Mouse (Mus musculus) testis, adult 2 months (tissue): ENCODE results near the gene Fsd1. TPM values are rescaled to one million over a fixed set of nuclear protein-coding genes. Genes with fewer than 3 reads are reported as not detected.

ENCODE experiments used
- H3K27ac ChIP-seq: fragments of 200-500 bp; 2 replicates; pipeline ENCODE4 v1.5.1; 2012; ENCODE audit warnings: low read depth, low read length; ENCODE audit not compliant: control insufficient read depth, insufficient read depth
- H3K27me3 ChIP-seq: fragments of 200-500 bp; 2 replicates; pipeline ENCODE4 v1.6.1; 2012; ENCODE audit warnings: mild to moderate bottlenecking, low read length, moderate library complexity; ENCODE audit not compliant: control insufficient read depth, insufficient read depth
- H3K36me3 ChIP-seq: fragments of 200-500 bp; 2 replicates; pipeline ENCODE4 v1.6.1; 2012; ENCODE audit warnings: mild to moderate bottlenecking, low read length; ENCODE audit not compliant: control insufficient read depth, insufficient read depth
- H3K4me1 ChIP-seq: fragments of 200-500 bp; 2 replicates; pipeline ENCODE4 v1.6.1; 2012; ENCODE audit warnings: low read length; ENCODE audit not compliant: control insufficient read depth, insufficient read depth
- H3K4me3 ChIP-seq: fragments of 200-500 bp; 2 replicates; pipeline ENCODE4 v1.5.1; 2012; ENCODE audit warnings: low read depth, mild to moderate bottlenecking, low read length, moderate library complexity, mixed read lengths; ENCODE audit not compliant: control insufficient read depth
- CTCF ChIP-seq: fragments of 200-500 bp; IDR thresholded peaks from 2 replicates; pipeline ENCODE4 v1.5.1; 2012; ENCODE audit warnings: low read depth, mild to moderate bottlenecking, inconsistent platforms, low read length, moderate library complexity; ENCODE audit not compliant: control insufficient read depth, insufficient read depth, insufficient replicate concordance
- POLR2A ChIP-seq: fragments of 200-500 bp; IDR thresholded peaks from 2 replicates; pipeline ENCODE4 v1.6.1; 2012; ENCODE audit warnings: low read depth, mild to moderate bottlenecking, inconsistent platforms, low read length, moderate library complexity; ENCODE audit not compliant: control insufficient read depth
- polyA plus RNA-seq: library from polyadenylated mRNA; depleted of rRNA; stranded (reverse); fragments of >200 nt; gene quantifications from 2 replicates; pipeline ENCODE4 v1.2.3, GENCODE M21; 2012

Gene Fsd1
- polyA plus RNA-seq, 1 experiment: 2.4 TPM

DNA sequence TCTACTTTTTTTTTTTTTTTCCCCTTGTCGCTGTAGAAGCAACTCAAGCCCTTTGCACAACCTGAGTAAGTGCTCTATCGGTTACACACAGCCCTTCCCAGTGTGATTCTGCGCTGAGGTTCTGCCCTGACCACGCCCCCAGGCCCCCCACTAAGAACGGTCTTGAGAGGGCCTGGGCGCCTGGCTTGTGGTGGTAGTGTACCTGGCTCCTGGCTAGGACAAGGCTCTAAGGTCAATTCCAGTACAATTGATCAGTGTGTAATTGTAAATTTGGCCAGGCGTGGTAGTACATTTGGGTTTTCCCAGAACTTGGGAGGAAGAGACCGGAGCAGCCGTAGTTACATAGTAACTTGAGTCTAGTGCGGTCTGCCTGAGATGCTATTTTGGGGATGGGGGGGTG lies 20.6 kb downstream of the Fsd1 start:
- Histone ChIP-seq H3K4me1 (peaks cover 36% of the 10 kb centered on the region), H3K4me3 (no peak overlapping the region), H3K27me3 (no peaks in the 10 kb centered on the region), H3K36me3 (no peaks in the 10 kb centered on the region), H3K27ac (0 out of 2 replicates have a peak overlapping the region, but pooled peaks have one; percentile 10)
- TF ChIP-seq CTCF (no peak), POLR2A (no peak)

DNA sequence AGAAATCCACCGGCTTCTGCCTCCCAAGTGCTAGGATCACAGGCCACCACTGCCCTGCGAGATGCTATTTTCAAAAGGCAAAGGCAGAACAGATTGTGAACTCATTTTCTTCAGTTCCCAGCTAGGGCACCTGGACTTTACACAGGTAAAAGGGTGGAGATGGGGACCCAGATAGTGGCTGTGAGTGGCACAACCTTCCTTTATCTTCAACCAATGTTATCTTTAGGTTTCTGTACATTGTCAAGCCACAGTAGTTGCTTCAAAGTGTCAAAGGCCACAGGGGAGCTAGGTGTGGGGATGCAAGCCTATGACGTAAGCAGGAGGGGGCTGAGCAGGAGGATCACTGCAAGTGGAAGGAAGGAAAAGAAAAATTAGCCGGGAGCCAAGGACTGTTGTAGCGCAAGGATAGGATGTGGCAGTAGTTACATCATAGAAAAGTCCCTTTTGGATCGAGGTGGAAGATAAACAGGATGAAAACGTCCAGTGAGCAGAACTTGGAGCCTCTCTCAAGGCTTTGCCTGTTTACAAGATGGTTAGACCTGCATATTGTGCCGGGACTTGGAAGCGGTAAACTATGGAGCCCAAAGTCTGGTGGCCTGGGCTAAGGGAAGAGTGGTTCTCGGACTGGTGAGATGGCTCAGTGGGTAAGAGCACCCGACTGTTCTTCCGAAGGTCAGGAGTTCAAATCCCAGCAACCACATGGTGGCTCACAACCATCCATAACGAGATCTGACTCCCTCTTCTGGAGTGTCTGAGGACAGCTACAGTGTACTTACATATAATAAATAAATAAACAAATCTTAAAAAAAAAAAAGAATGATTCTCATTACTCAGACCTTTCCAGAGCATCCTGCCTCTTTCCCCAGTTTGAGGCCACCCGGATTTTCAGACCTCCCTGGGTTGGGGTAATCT lies 21.4 kb downstream of the Fsd1 start:
- Histone ChIP-seq H3K4me1 (peaks cover 36% of the 10 kb centered on the region), H3K4me3 (peak overlapping the region; percentile 59), H3K27me3 (no peaks in the 10 kb centered on the region), H3K27ac (peak overlapping the region; percentile 65), H3K36me3 (no peaks in the 10 kb centered on the region)
- TF ChIP-seq CTCF (no peak), POLR2A (no peak)

DNA sequence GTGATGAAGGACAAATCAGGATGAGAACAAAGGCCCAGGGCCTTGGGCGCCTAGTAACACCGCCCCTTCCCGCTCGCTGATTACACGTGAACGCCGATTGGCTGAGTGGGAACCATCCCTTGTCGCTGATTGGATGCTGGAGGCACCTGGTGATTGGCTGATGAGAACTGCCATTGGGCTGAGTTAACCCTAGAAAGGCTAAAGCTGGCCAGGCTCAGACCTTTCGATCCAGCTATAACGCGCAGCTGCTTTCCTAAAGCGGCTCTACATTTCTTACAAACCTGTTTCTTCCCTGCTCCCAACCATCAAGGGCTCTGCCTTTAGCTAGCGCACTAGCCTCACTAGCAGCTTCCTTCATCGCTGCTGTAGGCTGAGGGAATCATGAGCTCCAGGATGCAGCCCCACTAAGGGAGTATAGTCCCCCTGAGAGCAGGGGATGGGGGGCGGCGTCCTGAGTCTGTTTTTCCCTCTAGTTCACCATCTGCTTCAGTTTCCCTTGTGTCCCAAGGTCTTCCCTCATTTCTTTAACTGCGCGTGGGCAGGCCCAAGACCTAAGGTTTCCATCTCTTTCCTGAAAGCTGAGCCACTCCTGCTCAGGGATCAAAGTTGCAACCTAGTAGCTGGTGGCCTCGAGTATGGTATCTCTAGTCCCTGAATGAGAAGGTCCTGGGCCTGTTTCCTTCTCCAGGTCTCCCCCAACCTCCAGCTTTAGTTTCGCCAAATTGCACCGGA lies 22.2 kb downstream of the Fsd1 start:
- TF ChIP-seq POLR2A (peak; percentile 48; the same call in 1 of the 2 replicates), CTCF (no peak)
- Histone ChIP-seq H3K27ac (peak overlapping the region; percentile 79), H3K4me1 (peaks cover 36% of the 10 kb centered on the region), H3K4me3 (peak overlapping the region; percentile 82), H3K36me3 (no peaks in the 10 kb centered on the region), H3K27me3 (no peaks in the 10 kb centered on the region)

DNA sequence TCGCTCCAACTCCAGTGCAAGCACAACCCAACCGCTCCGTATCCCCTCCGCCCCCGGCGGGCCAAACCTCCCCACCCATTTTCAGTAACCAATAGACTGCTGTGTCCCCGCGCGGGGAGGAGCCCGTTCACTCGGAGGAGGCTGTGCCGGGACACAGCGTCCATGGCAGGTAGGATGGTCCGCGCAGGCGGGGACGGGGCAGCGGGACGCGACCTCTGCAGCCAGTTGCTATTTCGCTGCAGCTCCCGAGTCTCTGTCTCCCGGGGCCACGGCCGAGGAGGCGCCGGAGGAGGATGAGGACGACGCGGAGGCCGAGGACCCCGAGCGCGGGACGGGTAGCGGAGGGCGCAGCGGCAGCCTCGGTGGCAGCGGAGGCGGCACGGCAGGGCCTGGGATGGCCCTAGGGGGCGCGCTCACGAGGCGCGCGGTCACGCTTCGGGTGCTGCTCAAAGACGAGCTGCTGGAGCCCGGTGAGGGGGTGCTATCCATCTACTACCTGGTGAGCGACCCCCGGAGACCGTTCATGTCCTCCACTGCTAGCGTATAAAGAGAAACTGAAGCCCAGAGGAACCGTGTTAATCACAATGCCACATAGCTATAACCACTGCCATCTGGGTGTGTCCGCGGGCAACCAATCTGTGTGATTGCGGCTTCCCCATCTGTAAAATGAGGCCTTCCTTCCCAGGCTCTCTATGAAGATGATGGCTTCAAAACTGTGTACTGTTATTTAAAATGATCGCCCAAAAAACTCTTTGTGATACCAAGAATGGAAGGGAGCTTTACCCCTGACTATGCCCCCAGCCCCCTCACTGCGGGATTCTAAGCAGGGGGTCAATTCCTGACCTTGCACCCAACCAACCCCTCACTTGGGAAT lies 23.0 kb downstream of the Fsd1 start:
- H3K36me3 ChIP-seq: no peaks in the 10 kb centered on the region
- TF ChIP-seq POLR2A: peak; percentile 66
- no peak for TF ChIP-seq CTCF
- H3K27ac ChIP-seq: peak overlapping the region; percentile 79; the same call in 1 of the 2 replicates
- peak overlapping the region; percentile 82 for H3K4me3 ChIP-seq
- peaks cover 36% of the 10 kb centered on the region for H3K4me1 ChIP-seq
- no peaks in the 10 kb centered on the region for H3K27me3 ChIP-seq

DNA sequence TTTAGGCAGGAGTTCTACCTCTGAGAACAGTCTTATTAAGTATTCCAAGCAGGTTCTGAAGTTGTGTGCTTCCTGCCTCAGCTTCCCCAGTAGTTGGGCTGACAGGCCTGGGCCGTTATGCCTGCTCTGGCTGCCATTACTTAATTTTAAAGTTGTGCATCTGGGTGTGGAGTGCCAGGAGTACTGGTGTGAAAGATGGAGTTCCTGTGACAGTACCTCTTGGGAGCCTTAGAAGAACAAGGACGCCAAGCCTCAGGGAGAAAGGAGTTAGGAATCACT lies 23.6 kb downstream of the Fsd1 start:
- Histone ChIP-seq H3K4me1 (peaks cover 36% of the 10 kb centered on the region), H3K27ac (no peak overlapping the region), H3K4me3 (no peak overlapping the region), H3K36me3 (no peaks in the 10 kb centered on the region), H3K27me3 (no peaks in the 10 kb centered on the region)
- TF ChIP-seq POLR2A (no peak), CTCF (no peak)

DNA sequence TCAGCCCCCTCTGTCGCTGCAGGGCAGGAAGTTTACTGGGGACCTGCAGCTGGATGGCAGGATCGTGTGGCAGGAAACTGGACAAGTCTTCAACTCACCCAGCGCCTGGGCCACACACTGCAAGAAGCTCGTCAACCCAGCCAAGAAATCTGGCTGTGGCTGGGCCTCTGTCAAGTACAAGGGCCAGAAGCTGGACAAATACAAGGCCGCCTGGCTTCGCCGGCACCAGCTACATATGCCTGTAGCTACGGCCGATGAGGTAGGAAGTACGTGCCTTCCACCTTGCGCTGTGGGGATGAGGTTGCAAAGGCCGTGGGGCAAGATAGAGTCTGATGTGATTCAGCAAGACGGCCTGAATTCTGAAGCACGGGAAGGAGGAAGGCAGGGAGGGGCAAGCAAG lies 23.9 kb downstream of the Fsd1 start:
- H3K27ac ChIP-seq: no peak overlapping the region
- no peaks in the 10 kb centered on the region for H3K36me3 ChIP-seq
- peak overlapping the region; percentile 45 for H3K4me3 ChIP-seq
- TF ChIP-seq POLR2A (no peak), CTCF (no peak)
- peaks cover 35% of the 10 kb centered on the region for H3K4me1 ChIP-seq
- H3K27me3 ChIP-seq: no peaks in the 10 kb centered on the region

DNA sequence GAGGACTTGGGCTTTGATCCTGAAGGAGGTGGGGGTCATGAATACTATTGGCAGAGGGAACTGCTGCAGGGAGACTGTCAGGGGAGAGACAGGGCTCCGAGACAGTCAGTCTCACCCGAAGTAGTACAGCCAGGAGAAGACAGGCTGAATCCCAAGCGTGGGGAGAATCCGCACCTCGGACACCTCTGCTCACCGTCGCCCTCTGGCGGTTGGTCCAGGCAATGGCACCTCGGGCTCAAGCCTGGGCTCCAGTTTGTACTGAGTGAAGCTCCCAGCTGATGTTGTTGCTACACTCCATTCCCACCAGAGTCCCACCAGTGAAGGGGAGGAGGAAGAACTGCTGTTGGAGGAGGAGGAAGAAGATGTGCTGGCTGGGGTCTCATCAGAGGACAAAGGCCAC lies 24.4 kb downstream of the Fsd1 start:
- Histone ChIP-seq H3K27ac (no peak overlapping the region), H3K4me3 (peak overlapping the region; percentile 45), H3K36me3 (no peaks in the 10 kb centered on the region), H3K27me3 (no peaks in the 10 kb centered on the region), H3K4me1 (peaks cover 33% of the 10 kb centered on the region)
- TF ChIP-seq CTCF (peak; percentile 100), POLR2A (0 out of 2 replicates have a peak, but pooled peaks have one; percentile 24)
